Mouse (Mus musculus) WW6 (cell line): ENCODE measurements around the gene C1qtnf2.

Source experiments
- DNase-seq: peaks from one replicate; pipeline ENCODE4 v3.0.0-alpha.2; 2013; ENCODE audit warnings: low read depth, low spot score

The C1qtnf2 gene

DNA sequence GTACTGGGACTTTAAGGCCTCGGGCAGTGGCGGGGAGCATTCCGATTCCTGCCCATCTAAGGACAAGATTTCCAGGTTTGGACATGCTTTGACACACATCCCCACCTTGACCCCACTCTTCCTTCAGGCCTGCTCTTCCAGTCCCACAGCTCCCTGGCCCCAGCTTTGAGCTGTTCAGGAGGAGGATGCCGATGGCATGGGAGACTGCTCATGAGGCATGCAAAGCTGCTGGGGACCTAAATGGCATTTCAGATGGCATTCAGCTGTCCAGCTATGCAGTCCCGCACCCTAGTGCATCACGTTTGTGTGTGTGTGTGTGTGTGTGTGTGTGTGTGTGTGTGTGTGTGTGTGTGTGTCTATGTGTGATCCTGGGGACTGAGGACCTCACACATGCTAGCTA lies 63.0 kb downstream of the C1qtnf2 start:
- no peak for DNase-seq

DNA sequence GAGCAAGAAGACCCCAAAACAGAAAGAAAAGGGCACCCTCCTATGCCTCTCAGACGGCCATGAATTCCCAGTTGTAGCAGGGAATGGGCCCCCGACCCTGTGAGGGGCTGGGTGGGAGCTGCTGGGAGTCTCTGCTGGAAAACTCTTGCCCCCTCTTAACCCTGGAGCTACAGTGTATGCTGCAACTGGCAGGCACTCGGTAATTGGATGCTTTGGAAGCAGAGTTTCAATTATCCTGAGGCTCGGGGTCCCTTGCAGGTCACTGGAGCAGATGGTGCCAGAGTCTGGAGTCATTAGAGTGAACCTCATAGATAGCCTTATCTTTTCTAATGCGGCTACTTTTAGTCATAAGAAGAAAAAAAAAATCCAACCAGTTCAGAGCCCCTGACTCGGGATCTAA lies 65.8 kb downstream of the C1qtnf2 start:
- DNase-seq = no peak
